Mouse (Mus musculus): ENCODE measurements around the gene Apcs.

Gene Apcs

GRCm38 (mm10) chr1:172894777-172895357 is at the start of gene Apcs:
Gene Apcs, minus strand, starts transcription at chr1:172895041.
- in situ Hi-C loops (cut with MboI, MseI): no loop called here

- in situ Hi-C loops (cut with MboI, MseI): no loop called here
Measured at GRCm38 (mm10) chr1:172932197-172932596, 37.4 kb upstream of the Apcs start.

- in situ Hi-C loops (cut with MboI, MseI): no loop called here
Measured at GRCm38 (mm10) chr1:172918450-172918849, 23.6 kb upstream of the Apcs start.

- in situ Hi-C loops (cut with MboI, MseI): no loop called here
Measured at GRCm38 (mm10) chr1:172917115-172917514, 22.3 kb upstream of the Apcs start.

GRCm38 (mm10) chr1:172903313-172903712 is 8.5 kb upstream of the Apcs start:
- in situ Hi-C loops (cut with MboI, MseI): no loop called here

GRCm38 (mm10) chr1:172895435-172895834 is 594 bp upstream of the Apcs start:
- in situ Hi-C loops (cut with MboI, MseI): no loop called here

- in situ Hi-C loops (cut with MboI, MseI): no loop called here
Measured at GRCm38 (mm10) chr1:172876675-172877074, 18.2 kb downstream of the Apcs start.

- in situ Hi-C loops (cut with MboI, MseI): no loop called here
Measured at GRCm38 (mm10) chr1:172875265-172875664, 19.6 kb downstream of the Apcs start.

GRCm38 (mm10) chr1:172848171-172848570 is 46.7 kb downstream of the Apcs start:
- in situ Hi-C loops (cut with MboI, MseI): no loop called here

- in situ Hi-C loops (cut with MboI, MseI): no loop called here
Measured at GRCm38 (mm10) chr1:172847044-172847761, 47.6 kb downstream of the Apcs start.

Data from T-helper 17 cell (primary cell).